Mouse (Mus musculus): ENCODE measurements at regions not wholly inside any gene's neighbourhood (a gene's known extent, or its start where the extent isn't known, plus 50 kb on each side); places are given as distances from the start of the nearest gene placed in this dataset.

- no peak for ATAC-seq (ENCODE audit: insufficient read depth)
Measured at GRCm38 (mm10) chrX:147328289-147328688, 100.7 kb downstream of the Il13ra2 start.

GRCm38 (mm10) chrX:147326231-147326630 lies 102.8 kb downstream of the Il13ra2 start:
- peak; percentile 2 for DNase-seq
- 21% methylated on average over 1 of the region's 1 CpGs for WGBS

More at GRCm38 (mm10) chrX:147328289-147328688, 100.7 kb downstream of the Il13ra2 start:
- H3K9me3 ChIP-seq (ENCODE audit: low read depth, low read length), result no peaks in the 10 kb centered on the region
- H3K27ac ChIP-seq (ENCODE audit: low read depth), result no peak overlapping the region
- 17% methylated on average over 3 of the region's 3 CpGs for WGBS
- no peak overlapping the region for H3K9ac ChIP-seq
- no peak for TF ChIP-seq CTCF (IDR thresholded peaks at IDR 0.05; ENCODE audit: low read depth)
- H3K4me3 ChIP-seq (ENCODE audit: low read depth, low read length), result no peak overlapping the region
- no peaks in the 10 kb centered on the region for H3K4me1 ChIP-seq (ENCODE audit: insufficient read depth)
- H3K4me2 ChIP-seq, result no peak overlapping the region
- H3K36me3 ChIP-seq (ENCODE audit: insufficient read depth), result no peaks in the 10 kb centered on the region
- H3K27me3 ChIP-seq (ENCODE audit: insufficient read depth, low read length), result no peaks in the 10 kb centered on the region
- peak; percentile 59 for DNase-seq

More at GRCm38 (mm10) chrX:147326231-147326630, 102.8 kb downstream of the Il13ra2 start:
- TF ChIP-seq CTCF (IDR thresholded peaks at IDR 0.05; ENCODE audit: low read depth), result no peak
- Histone ChIP-seq H3K4me3 (ENCODE audit: low read depth, low read length) (no peak overlapping the region), H3K9ac (no peak overlapping the region), H3K27me3 (ENCODE audit: insufficient read depth, low read length) (no peaks in the 10 kb centered on the region), H3K36me3 (ENCODE audit: insufficient read depth) (no peaks in the 10 kb centered on the region), H3K4me1 (ENCODE audit: insufficient read depth) (no peaks in the 10 kb centered on the region), H3K9me3 (ENCODE audit: low read depth, low read length) (no peaks in the 10 kb centered on the region), H3K4me2 (no peak overlapping the region), H3K27ac (ENCODE audit: low read depth) (no peak overlapping the region)
- ATAC-seq (ENCODE audit: insufficient read depth), result no peak

Measured in lung, embryonic 14.5 days (tissue).